Mouse (Mus musculus): ENCODE measurements around the gene Gm28230. TPM values are rescaled to one million over a fixed set of nuclear protein-coding genes. Genes with fewer than 3 reads are reported as not detected.
A peak's percentile ranks its signal among the peaks of the same experiment; 100 is the strongest.

Gm28230 gene
- polyA plus RNA-seq, 1 experiment from 2014 or later = 1.5 TPM

DNA sequence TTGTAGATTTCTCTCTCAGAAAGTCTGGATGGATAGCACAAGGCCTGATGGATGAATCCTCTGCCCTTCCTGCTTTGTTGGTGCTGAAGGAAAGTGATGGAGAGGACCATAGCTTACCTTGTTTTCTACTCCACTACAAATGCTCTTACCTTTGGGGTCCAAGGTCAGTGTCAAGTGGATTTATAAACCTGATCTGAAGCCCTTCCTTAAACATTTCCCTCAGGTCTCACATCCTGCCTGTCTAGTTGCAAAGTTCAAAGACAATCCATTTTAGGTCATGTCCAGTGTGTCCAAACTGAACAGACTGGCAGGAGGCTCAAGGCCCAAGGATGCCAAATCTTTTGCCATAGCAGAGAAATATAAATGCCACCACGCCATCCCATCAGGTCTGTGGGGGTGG is 25.3 kb downstream of the Gm28230 start:
- H3K4me2 ChIP-seq = peak overlapping the region; percentile 62
- H3K4me3 ChIP-seq = no peak overlapping the region
- H3K9me3 ChIP-seq = no peaks in the 10 kb centered on the region
- peaks cover 2% of the 10 kb centered on the region; the same call in 1 of the 2 replicates for H3K36me3 ChIP-seq
- H3K27me3 ChIP-seq = peaks cover 71% of the 10 kb centered on the region
- H3K4me1 ChIP-seq (replicated peaks) = peaks cover 47% of the 10 kb centered on the region
- 67% methylated on average over 1 of the region's 1 CpGs for WGBS
- no peak for ATAC-seq (ENCODE audit: low FRiP score)
- no peak overlapping the region for H3K9ac ChIP-seq
- H3K27ac ChIP-seq = peak overlapping the region; percentile 98

DNA sequence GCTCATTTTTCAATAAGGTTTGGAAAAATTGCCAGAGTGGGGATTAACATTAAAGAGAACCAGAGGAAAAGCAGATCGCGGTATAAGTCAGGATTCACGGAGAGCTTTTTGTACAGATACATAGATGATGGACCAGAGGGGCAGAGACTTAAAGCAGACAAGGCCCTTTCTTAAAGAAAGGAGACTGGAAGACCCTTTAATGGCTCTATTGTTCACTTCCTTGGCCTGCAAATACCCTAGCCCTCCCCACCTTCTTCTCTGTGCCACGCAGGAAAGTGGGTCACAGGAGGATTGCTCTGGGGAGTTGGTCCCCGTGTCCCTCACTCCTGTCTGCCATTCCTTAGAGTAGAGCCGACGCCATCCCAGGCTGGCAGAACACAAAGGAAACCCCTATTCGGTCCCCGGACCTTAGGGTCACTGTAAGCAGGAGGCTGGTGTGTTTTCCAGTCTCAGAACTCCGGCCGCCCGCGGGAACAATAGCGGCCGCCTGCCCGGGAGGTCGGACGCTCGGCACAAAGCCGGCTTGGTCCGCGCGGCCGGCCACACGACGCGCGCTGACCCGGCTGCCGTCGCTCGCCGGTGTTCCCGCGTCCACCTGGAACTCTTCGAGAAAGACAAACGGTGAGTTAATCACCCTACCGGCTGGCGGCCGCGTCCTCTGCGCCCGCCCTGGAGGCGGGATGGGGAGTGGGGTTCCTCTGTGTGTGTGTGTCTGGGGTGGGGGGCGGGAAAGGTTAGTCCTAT is 26.1 kb downstream of the Gm28230 start:
- H3K9ac ChIP-seq = peak overlapping the region; percentile 72
- no peaks in the 10 kb centered on the region for H3K9me3 ChIP-seq
- peaks cover 43% of the 10 kb centered on the region for H3K4me1 ChIP-seq (replicated peaks)
- no peaks in the 10 kb centered on the region for H3K36me3 ChIP-seq
- peak overlapping the region; percentile 62 for H3K4me2 ChIP-seq
- H3K27me3 ChIP-seq = peaks cover 70% of the 10 kb centered on the region
- peak overlapping the region; percentile 98 for H3K27ac ChIP-seq
- H3K4me3 ChIP-seq = peak overlapping the region; percentile 39
- 2% methylated on average over 45 of the region's 45 CpGs for WGBS
- peak; percentile 15 for ATAC-seq (ENCODE audit: low FRiP score)

DNA sequence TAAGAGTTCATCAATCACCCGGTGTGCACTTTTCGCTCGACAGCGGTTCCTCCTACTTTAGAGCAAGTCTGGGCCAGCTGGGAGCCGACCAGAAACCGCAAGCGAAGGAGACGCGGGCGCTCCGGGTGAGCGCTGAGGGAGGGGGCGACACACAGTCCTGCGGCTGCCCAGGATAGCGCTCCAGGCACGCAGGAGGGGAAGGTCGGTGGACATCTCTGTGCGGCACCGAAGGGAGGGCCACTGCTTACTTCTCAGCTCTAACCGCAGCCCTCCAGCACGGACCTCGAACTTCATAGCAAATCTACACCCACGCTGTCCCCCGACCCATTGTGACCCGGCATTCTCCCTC is 26.6 kb downstream of the Gm28230 start:
- Histone ChIP-seq H3K4me3 (peak overlapping the region; percentile 39), H3K27me3 (peaks cover 76% of the 10 kb centered on the region), H3K9me3 (no peaks in the 10 kb centered on the region), H3K4me2 (peak overlapping the region; percentile 62), H3K36me3 (no peaks in the 10 kb centered on the region), H3K9ac (peak overlapping the region; percentile 72), H3K27ac (peak overlapping the region; percentile 98), H3K4me1 (replicated peaks) (peaks cover 43% of the 10 kb centered on the region)
- WGBS = 1% methylated on average over 23 of the region's 25 CpGs
- peak; percentile 30 for ATAC-seq (ENCODE audit: low FRiP score)

DNA sequence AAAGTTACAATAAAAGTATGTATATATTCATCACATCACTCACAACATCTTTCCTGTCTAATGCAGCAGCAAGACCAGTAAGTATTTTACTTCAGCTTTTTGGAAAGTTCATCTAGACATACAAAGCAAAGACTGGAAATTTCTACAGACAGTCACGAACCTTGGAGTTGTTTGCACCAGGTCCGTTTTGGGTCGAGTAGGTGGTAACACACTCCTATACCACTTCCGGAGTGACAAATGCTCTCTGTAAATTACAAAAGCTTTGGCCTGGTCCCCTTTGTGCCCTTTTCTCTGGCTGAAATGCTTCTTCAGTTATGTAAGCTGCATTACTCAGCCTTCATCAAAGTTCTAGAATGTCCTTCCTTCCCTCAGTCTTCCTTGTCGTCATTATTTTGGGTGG is 27.2 kb downstream of the Gm28230 start:
- peaks cover 43% of the 10 kb centered on the region for H3K4me1 ChIP-seq (replicated peaks)
- WGBS = 19% methylated on average over 5 of the region's 5 CpGs
- peaks cover 81% of the 10 kb centered on the region for H3K27me3 ChIP-seq

DNA sequence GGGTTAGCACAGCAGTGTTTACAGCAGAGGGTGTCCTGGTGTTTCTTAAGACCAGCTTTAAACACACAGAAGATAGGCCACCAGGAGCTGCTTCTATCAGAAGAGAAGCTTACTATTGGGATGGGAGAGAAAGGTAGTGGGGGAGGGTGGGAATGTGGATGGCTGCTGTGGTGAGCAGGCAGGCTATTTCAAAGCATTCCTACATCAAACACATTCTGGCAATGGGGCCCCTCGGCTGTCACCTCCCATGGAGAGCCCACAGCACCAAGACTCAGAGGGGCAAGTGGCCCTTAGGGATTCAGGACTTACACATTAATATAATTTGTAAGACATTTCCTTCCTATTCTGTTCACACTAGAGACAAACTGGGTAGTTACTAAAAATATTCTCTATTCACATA is 33.6 kb downstream of the Gm28230 start:
- Histone ChIP-seq H3K4me3 (no peak overlapping the region), H3K27ac (no peak overlapping the region), H3K4me2 (no peak overlapping the region), H3K27me3 (peaks cover 89% of the 10 kb centered on the region), H3K4me1 (replicated peaks) (peaks cover 17% of the 10 kb centered on the region), H3K36me3 (no peaks in the 10 kb centered on the region), H3K9ac (no peak overlapping the region), H3K9me3 (no peaks in the 10 kb centered on the region)
- WGBS = 0% methylated on average over 1 of the region's 1 CpGs
- no peak for ATAC-seq (ENCODE audit: low FRiP score)

More for the DNA sequence above, 27.2 kb downstream of the Gm28230 start:
- no peaks in the 10 kb centered on the region for H3K36me3 ChIP-seq
- H3K9me3 ChIP-seq = no peaks in the 10 kb centered on the region
- H3K4me2 ChIP-seq = peak overlapping the region; percentile 62
- no peak for ATAC-seq (ENCODE audit: low FRiP score)
- no peak overlapping the region for H3K9ac ChIP-seq
- H3K4me3 ChIP-seq = no peak overlapping the region
- 0 out of 2 replicates have a peak overlapping the region, but pooled peaks have one; percentile 98 for H3K27ac ChIP-seq

DNA sequence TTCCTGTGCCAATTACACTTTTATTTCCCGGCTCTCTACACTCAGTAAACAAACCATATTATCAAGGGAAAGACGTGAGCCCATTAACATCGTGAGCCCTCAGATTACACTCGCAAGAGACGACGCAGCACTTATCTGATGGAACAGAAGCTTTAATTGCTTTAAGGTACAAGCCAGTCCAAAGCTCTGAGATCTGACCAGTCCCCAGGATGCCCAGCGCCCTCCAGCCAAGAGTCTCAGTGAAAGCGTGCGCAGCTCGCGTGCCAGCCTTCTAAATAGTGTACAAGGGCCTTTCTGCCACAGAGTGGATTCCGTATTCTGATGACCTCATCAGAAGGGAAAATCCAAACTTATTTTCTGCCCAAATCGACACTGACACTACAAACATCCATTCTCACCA is 35.4 kb downstream of the Gm28230 start:
- H3K4me3 ChIP-seq = peak overlapping the region; percentile 56; the same call in 1 of the 2 replicates
- no peak for ATAC-seq (ENCODE audit: low FRiP score)
- WGBS = 8% methylated on average over 13 of the region's 13 CpGs
- H3K27me3 ChIP-seq = peaks cover 93% of the 10 kb centered on the region
- no peaks in the 10 kb centered on the region for H3K36me3 ChIP-seq
- H3K9ac ChIP-seq = no peak overlapping the region
- H3K4me1 ChIP-seq (replicated peaks) = peaks cover 17% of the 10 kb centered on the region
- H3K4me2 ChIP-seq = peak overlapping the region; percentile 93
- no peaks in the 10 kb centered on the region for H3K9me3 ChIP-seq
- H3K27ac ChIP-seq = no peak overlapping the region

DNA sequence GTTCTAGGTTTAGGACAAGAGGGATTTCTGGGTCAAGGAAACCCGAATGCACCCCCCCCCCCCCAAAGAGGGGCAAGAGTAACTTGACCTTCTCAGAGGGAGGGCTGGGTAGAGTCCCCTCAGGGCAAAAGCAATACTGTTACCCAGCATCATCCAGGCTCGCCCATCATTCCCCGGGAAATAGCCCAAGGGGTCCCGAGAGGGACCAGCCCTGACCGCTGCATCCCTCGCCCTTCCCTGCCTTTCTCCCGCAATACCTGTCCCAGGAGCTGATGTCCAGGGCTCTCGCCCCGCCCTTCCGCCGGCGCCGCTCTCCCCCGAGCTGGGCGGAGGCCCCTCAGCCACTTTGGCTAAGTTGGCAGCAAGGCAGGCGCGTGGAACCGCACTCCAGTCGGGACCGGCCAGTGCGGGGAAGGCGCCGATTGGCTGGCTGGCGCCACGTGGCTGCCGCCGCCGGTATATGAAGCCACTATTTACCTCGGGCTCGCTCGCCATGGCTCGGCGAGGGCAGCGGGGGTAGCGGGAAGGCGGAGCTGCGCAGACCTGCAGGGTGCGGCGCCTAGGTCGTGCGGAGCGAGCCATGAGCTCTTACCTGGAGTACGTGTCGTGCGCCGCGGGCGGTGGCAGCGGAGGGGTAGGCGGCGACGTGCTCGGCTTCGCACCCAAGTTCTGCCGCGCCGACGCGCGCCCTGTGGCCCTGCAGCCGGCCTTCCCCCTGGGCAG is 36.2 kb downstream of the Gm28230 start, which contains the start of gene Hoxd1:
TSS of gene Hoxd1 (plus strand) at position 459 of the 723 bp plus-strand sequence.
- peak; percentile 90 for ATAC-seq (ENCODE audit: low FRiP score)
- H3K4me3 ChIP-seq = peak within 1 kb of the TSS; percentile 56
- H3K4me2 ChIP-seq = peak within 1 kb of the TSS; percentile 93
- H3K9ac ChIP-seq = peak within 1 kb of the TSS; percentile 69
- H3K36me3 ChIP-seq = no peaks in the 10 kb centered on the region
- no peaks in the 10 kb centered on the region for H3K9me3 ChIP-seq
- H3K4me1 ChIP-seq (replicated peaks) = peaks cover 17% of the 10 kb centered on the region
- H3K27ac ChIP-seq = no peak within 1 kb of the TSS
- H3K27me3 ChIP-seq = peaks cover 87% of the 10 kb centered on the region
- 1% methylated on average over 47 of the region's 61 CpGs for WGBS

DNA sequence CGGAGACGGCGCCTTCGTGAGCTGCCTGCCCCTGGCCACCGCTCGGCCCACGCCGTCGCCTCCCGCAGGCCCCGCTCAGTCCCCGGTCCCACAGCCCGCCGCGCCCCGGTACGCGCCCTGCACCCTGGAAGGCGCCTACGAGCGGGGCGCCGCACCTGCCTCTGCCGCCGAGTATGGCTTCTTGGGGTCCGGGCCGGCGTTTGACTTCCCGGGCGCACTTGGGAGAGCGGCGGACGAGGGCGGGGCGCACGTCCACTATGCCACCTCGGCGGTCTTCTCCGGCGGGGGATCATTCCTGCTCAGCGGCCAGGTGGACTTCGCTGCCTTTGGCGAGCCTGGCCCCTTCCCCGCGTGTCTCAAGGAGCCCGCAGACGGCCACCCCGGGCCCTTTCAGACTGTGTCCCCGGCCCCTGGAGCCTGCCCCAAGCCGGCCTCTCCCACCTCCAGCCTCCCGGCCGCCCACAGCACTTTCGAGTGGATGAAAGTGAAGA is 36.8 kb downstream of the Gm28230 start:
- peak overlapping the region; percentile 69 for H3K9ac ChIP-seq
- no peak overlapping the region for H3K27ac ChIP-seq
- H3K36me3 ChIP-seq = no peaks in the 10 kb centered on the region
- H3K27me3 ChIP-seq = peaks cover 81% of the 10 kb centered on the region
- peak overlapping the region; percentile 56 for H3K4me3 ChIP-seq
- H3K9me3 ChIP-seq = no peaks in the 10 kb centered on the region
- peak; percentile 52; the same call in 1 of the 2 replicates for ATAC-seq (ENCODE audit: low FRiP score)
- H3K4me2 ChIP-seq = peak overlapping the region; percentile 93
- 1% methylated on average over 43 of the region's 53 CpGs for WGBS
- peaks cover 17% of the 10 kb centered on the region for H3K4me1 ChIP-seq (replicated peaks)

DNA sequence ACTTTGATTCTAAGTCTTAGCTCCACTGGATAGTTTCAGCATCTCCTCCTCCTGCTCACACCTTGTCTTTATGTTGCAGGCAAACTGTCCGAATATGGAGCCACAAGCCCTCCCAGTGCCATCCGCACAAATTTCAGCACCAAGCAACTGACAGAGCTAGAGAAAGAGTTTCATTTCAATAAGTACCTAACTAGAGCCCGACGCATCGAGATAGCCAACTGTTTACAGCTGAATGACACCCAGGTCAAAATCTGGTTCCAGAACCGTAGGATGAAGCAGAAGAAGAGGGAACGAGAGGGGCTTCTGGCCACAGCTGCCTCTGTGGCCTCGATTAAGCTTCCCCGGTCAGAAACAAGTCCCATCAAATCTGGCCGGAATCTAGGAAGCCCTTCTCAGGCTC is 37.4 kb downstream of the Gm28230 start:
- Histone ChIP-seq H3K9me3 (no peaks in the 10 kb centered on the region), H3K4me3 (peak overlapping the region; percentile 56), H3K9ac (no peak overlapping the region), H3K4me1 (replicated peaks) (peaks cover 17% of the 10 kb centered on the region), H3K27ac (no peak overlapping the region), H3K27me3 (peaks cover 76% of the 10 kb centered on the region), H3K4me2 (peak overlapping the region; percentile 93; the same call in 1 of the 2 replicates), H3K36me3 (no peaks in the 10 kb centered on the region)
- 60% methylated on average over 10 of the region's 10 CpGs for WGBS
- no peak for ATAC-seq (ENCODE audit: low FRiP score)

DNA sequence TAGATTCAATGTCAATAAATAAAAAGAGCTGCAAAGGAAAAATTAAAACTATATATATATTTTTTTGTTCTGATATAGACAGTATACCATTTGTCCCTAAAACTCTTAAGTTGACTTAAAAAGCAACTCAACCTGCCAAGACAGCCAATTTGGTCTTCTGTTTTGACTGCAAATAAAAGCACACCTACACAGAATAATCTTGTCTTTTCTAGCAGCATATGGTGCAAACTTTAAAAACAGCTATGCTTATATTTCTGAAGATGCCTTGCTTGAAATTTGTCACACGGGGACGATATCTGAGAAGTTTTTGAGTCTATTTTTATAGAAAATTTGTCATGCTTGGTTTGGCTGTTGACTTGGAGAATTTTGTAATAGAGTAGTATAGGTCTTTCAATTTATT is 47.8 kb downstream of the Gm28230 start:
- Histone ChIP-seq H3K4me2 (no peak overlapping the region), H3K9ac (no peak overlapping the region), H3K27me3 (no peaks in the 10 kb centered on the region), H3K4me3 (no peak overlapping the region), H3K36me3 (no peaks in the 10 kb centered on the region), H3K27ac (no peak overlapping the region), H3K9me3 (no peaks in the 10 kb centered on the region), H3K4me1 (replicated peaks) (no peaks in the 10 kb centered on the region)
- 87% methylated on average over 2 of the region's 2 CpGs for WGBS
- ATAC-seq (ENCODE audit: low FRiP score) = no peak

DNA sequence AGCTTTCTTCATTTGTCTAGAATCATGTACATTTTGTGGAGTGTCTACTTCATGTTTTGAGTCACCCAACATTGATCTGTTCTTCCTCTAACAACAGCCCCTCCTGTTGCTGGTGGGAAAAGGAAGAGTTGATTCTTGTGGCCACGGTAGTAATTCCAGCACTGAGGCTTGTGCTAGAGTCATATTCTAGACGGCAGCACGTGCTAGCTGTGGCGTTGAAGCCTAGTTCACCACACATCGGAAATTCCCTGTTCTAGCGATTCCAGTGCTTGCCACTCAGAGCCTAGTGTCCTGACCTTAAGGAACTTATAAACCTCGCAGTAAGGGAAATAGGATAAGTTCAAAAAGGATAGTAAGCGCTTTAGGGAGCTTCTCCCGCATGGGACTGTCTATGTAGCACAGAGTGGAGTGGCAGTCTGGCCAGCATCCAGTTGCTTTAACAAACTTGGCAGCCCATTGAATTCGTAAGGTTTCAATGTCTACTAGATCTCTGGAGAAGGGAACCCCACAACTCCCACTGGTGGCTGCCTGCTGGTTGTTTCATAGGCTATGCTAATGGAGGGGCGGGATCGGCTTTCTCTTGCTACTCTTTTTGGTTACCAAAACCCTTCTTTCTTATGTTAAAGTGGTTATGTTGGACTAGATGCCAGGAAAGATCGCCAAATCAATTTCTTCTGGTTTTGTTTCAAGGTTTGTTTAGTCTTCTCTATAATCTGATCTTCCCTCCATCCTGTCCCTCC is 51.2 kb downstream of the Gm28230 start:
- no peak for ATAC-seq (ENCODE audit: low FRiP score)
- Histone ChIP-seq H3K4me1 (replicated peaks) (no peaks in the 10 kb centered on the region), H3K27me3 (no peaks in the 10 kb centered on the region), H3K36me3 (no peaks in the 10 kb centered on the region), H3K4me3 (no peak overlapping the region), H3K27ac (no peak overlapping the region), H3K4me2 (no peak overlapping the region), H3K9me3 (no peaks in the 10 kb centered on the region), H3K9ac (no peak overlapping the region)
- 64% methylated on average over 13 of the region's 13 CpGs for WGBS

DNA sequence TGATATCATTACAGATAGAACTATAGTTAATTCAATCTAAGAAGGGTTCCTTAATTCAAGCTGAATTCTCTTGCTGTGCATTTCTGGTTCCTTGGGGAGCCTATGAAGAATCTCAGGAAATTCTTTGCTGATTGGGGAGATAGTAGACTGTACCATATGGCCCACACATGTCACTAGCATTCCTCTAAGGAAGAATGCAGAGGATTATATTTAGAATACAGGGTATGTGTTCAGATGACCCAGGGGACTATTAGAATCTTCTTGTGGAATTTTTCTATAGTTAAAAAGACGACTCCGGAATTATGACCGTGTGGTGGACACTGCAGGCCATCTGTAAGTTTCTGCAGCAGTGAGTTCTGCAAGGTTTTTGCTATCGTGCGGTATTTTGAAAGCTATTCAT is 54.9 kb downstream of the Gm28230 start:
- ATAC-seq (ENCODE audit: low FRiP score) = no peak
- WGBS = 81% methylated on average over 5 of the region's 5 CpGs
- H3K4me1 ChIP-seq (replicated peaks) = no peaks in the 10 kb centered on the region
- H3K27ac ChIP-seq = no peak overlapping the region
- no peaks in the 10 kb centered on the region for H3K36me3 ChIP-seq
- no peak overlapping the region for H3K4me3 ChIP-seq
- H3K9me3 ChIP-seq = no peaks in the 10 kb centered on the region
- no peaks in the 10 kb centered on the region for H3K27me3 ChIP-seq
- H3K4me2 ChIP-seq = no peak overlapping the region
- no peak overlapping the region for H3K9ac ChIP-seq

Measured in hindbrain, embryonic 13.5 days (tissue).